Mouse (Mus musculus): Measurements from ENCODE around the gene Pitpnm2. TPM values are rescaled to one million over a fixed set of nuclear protein-coding genes. Genes with fewer than 3 reads are reported as not detected.
A peak's percentile ranks its signal among the peaks of the same experiment; 100 is the strongest.

Pitpnm2 gene
- total and polyA plus RNA-seq, 3 experiments = 41.6 to 207 (median 65.2) TPM

DNA sequence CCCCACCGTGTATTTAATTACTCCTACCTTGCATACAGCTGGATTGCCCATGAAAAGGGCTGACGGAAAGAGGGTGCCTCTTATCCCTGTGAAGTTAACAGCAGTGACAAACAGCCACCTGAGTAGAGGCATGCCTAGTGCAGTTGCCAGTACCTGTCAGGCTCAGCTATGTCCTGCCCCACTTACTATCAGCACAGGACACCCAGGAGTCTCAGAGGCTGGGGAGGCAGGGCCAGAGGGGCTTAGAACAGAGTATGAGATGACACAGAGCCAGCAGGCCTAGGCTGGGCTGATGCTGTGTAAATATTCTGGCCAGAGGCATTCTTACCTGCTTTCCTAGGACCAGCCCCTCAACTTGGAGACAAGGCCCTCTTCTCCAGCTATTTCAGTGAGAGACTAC lies 48.0 kb downstream of the Pitpnm2 start:
- DNase-seq = no peak

DNA sequence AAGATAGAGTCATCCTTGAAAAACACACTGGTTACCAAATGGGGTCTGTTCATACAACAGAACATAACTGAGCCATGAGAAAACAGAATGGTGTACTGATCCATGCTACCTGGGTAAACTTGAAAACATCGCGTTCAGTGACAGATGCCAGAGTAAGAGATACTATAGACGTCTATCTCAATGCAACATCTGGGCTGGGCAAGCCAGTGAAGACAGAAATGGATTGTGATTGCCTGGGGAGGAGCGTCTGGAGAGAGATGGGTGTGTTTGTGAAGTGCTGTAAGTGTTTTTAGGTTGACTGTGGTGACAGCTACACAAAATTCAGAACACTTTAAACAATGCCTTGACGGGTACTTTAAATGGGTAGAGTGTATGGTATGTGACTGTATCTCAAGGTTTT lies 48.7 kb downstream of the Pitpnm2 start:
- DNase-seq = no peak

DNA sequence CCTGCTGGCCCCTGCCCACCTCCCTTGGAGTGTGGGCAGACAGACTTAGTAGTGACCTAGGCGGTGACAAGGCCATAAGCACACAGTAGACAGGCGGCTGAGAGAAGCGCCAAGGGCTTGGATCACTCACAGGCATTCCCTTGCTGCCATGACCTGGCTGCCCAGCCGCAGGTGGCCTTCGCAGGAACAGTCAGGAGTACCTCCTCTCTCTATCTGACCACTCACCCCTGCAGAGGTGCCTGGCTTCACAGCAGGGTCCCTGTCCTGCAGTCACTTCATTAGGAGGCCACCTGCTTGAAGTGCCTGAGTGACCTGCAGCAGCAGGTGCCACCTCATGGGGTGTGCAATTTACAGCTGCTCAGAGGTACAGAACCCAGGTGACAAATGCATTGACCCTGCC lies 50.4 kb downstream of the Pitpnm2 start:
- peak; percentile 52 for DNase-seq

DNA sequence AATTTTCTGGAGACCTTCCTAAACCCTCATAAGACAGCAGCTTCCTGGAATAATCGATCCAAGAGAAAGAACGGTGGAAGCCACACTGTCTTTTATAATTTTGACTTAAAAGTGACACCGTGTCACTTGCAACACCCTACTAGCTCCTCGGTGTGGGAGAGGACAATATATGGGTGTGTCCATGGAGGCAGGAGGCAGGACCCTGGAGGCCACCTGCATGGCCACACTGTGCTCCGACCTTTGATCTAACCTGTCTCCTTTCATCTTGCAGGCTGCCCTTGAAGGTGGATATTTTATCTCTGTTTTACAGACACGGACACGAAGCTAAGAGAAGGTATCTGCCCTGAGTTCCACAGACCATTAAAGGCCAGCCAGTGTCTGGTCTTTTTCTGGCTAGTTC lies 51.1 kb downstream of the Pitpnm2 start:
- no peak for DNase-seq

DNA sequence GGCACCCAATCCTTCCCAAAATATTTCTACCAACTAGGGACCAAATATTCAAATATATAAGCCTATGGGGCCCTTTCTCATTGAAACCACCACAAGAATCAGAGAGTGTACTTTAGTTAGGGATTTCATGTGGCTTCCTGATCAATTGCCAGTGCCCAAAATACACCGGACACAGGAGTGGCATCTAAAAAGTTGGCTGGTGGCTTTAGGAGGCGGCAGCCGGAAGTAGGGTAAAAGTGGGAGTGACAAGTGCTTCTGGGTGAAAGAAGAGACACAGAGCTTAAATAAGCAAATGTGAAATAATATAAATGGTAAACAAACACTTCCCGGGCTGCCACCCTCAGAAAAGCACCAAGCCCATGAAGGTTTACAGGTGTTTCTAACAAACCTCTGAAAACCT lies 53.5 kb downstream of the Pitpnm2 start:
- DNase-seq = no peak

DNA sequence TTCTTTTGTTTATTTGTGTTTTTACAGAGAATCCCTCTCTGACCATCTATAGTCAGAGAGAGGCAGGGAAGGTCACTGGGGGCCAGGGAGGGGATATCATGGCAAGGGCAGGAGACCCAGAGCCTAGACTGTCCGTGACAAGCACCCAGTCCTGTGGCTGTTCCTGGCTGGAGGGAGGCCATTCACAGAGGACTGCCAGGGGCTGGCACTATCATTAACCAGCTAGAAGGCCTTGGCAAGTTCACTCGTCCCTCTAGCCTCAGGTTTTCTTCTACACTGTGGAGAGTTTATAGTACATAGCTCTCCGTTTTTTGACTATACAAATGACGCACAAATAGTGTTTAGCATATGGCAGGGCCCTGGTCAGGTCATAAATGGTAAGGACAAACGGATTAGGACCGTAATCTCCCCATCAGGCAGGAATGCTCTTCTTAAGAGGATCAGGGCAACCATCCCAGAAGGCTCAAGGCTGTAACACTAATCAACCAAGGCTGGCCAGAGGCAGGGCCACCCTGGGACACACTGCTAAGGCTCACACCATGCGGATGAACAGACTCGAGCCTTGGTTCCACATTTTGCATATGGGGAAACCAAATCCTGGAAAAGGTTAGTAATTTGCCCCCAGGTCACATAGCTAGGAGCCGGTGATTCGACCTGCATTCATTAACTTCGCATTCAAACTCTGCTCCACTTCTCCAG lies 55.0 kb downstream of the Pitpnm2 start:
- DNase-seq = peak; percentile 78

DNA sequence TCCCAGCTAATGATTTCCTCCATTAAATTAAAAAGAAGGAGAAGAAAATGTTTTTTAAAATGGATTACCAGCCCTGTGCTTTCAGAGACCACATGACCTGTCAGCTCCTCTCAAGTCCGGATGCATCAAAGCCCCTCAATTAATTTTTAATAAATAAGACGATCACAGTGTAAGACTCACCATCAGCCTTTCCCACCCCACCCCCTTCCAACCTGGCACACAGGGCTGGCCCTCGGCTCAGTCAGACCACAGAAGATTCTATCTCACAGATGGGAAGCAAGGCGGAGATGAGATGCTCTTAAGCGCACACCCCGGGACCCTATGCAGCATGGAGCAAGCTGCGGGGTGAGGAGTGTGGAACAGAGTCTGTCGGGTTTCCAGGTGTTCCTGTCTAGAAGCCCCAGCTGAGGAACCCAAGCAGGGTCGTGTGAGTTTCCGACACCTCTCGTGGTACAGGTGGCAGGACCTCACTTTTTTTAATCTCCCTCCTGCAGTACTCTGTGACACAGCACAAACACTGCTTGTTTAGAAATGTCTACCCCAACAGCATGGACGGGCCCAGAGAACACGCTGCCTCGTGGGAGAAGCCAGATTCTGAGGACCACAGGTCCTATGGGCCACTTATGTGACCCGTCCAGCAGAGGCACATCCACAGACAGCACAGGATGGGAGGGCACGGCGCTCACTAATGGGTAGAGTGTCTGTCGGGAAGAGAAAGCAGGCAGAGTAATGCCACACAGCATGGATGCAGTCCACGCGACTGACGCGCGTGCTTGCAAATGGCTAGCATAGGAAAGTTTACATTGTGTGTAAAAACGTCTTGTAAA lies 56.1 kb downstream of the Pitpnm2 start:
- DNase-seq = no peak

DNA sequence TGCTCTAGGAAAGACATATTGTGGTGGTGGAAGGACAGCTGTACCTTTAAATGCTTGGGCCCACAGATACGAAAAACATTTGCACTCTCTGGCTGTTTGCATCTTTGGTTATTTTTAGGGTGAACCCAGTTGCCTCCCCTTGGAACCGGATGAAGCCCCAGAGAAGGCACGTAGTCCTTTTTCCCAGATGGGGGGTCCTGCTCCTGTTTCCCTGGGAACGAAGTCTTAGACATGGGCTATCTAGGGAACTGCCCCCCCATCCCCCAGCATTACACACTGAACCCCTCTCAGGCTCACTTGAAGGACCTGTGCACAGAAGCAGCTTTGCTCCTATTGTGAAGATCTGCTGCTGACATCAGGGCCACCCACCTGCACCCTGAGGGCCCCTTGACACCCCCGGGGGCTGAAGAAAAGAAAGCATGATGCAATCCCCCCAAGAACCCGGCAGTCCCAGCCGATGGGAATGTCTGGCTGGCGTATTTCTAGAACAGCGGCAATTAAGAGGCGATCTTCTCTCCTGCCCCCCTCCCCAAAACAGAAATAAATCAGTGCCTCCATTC lies 56.8 kb downstream of the Pitpnm2 start:
- no peak for DNase-seq

DNA sequence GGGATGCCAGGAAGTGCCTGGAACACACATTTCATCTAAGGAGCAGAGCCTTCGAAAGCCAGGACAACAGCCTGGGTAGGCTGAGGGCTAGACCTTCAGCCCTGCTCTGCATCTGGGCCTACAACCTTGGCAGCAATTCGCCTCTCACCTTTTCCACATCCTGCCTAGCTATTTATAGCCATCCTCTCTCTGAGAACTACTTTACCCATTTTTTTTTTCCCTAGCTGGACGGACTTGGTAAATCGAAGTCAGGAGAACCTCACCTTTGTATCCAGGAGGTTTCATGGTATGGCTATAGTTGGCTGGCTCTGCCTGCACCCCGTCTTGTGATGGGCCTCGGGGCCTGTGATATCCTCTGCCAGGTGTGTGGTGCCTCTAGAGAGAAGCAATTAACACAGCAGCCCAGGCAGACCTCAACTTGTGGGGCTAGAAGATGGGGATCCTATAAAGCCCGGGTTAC lies 57.3 kb downstream of the Pitpnm2 start:
- no peak for DNase-seq

DNA sequence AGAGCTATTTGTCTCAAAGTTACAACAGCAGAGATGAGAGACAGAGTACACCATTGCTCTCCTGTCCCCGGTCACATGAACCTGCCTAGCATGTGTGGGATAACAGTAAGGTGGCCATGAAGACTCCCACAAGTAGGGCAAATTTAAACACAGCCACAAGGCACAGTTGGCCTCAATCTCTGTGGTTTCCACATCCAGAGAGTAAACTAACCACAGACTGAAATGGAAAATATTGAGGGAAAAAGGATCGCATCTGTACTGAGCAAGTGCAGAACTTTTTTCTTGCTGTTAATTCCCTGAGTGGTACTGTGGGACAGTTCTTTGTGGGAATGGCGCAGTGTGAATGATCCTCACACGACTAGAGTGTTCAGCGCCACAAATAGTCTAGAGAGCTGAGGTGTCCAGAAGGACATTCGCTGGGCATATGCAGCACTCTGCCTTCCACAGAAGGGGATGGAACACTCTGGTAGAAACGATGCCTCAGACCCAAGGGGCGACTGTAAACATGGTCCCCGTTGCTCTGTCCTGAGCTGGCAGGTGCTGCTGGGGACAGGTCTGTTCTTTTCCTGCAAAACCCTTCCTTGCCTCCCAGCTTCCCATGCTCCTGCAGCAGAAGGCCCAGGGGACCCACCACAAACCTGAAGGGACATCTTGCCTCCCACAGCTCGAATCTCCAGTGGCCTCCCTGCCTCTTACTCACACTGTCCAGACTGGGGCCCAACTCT lies 59.3 kb downstream of the Pitpnm2 start:
- no peak for DNase-seq

DNA sequence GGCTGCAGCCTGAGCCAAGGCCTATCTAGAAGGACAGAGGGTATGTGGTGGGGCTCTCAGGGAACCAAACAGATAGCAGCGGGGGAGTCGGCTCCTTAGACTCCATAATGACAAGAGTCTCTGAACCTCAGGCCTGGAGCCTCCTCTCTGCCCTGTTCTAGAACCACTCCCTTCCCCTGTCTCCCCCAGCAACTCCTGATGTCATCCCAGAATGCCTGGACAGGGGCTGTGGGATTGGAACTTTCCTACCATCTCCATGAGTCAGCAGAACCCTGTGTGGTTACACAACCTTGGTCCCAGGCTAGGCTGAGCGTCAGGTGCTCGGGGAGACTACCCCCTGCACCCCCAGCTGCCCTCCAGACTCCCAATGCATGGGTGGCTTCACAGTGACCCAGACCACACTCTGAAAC lies 60.0 kb downstream of the Pitpnm2 start:
- DNase-seq = peak; percentile 55

DNA sequence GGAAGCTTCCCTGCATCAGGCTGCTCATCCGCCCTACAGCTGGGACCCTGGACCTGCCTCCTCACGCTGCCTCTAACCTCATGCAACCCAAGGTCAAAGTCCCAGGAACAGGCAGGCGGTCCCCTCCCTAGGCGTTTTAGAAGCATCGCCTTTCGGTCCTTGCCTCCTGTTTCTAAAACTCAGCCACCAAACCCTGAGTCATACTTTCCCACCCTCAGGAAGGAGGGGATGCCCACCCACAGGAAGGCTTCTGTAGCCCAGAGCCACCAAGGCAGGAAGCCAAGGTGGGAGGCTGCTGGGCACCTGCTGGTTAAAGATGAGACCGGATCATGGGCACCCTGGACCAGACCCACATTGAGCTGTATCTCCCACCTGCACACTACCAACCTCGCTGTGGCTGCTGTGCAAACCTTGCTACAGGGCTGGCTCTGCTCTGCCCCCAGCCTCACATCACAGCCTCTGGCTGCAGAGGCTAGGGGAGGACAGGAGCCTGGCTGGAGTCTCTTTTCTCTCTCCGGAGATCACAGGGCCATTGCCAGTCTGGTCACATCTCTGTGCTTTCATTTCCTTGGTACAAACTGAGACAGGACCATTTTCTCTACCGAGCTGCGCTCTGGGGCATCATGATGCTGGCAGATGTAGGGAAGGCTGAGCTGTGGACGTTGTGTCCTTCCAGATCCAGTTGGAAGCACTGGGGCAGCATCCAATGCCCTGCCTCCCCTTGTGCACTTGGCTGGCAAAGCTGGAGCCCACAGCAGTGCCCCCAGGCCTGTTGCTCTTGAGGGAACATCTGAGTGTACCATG lies 61.9 kb downstream of the Pitpnm2 start:
- no peak for DNase-seq

DNA sequence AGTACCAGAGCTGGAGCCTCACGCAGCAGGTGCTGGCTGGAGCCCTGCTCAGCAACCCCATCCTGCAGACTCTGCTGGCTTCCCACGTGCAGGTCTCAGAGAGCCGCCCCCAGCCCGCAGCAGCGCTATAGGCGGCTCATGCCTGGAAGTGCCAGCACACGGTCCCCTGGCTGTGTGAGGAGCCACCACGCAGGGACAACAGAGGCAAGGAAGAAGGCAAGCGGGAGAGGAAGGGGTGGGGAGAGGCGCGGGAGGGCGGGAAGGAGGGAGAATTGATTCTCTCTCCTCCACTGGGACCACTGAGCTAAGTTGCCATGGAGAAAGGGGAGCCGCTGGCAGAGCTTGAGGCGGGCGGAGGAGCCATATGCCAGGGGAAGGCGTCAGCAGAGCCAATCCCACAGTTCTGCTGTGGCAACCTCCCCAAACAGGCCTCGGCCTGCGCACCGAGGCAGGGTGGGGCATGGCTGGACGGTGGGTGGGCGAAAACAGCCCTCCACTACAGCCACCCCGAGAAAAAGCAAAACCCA lies 62.5 kb downstream of the Pitpnm2 start:
- no peak for DNase-seq

DNA sequence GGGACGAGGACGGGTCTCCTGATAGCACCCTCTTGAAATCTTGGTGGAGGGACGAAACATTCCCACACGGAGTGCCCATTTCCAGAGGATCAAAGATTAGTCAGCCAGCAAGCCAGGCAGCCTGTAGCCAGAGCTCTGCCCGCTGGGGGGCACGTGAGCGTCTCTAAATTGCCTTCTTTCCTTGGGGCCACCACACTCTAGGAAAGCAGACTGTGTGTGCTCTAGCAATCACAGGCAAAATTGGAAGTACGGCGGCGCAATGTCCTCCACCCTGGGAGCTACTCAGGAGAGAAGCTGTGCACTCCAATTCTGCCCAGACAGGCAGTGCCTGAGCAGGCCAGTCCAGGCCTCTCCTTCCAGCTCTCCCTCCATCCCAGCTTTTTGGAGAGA lies 63.1 kb downstream of the Pitpnm2 start:
- no peak for DNase-seq

DNA sequence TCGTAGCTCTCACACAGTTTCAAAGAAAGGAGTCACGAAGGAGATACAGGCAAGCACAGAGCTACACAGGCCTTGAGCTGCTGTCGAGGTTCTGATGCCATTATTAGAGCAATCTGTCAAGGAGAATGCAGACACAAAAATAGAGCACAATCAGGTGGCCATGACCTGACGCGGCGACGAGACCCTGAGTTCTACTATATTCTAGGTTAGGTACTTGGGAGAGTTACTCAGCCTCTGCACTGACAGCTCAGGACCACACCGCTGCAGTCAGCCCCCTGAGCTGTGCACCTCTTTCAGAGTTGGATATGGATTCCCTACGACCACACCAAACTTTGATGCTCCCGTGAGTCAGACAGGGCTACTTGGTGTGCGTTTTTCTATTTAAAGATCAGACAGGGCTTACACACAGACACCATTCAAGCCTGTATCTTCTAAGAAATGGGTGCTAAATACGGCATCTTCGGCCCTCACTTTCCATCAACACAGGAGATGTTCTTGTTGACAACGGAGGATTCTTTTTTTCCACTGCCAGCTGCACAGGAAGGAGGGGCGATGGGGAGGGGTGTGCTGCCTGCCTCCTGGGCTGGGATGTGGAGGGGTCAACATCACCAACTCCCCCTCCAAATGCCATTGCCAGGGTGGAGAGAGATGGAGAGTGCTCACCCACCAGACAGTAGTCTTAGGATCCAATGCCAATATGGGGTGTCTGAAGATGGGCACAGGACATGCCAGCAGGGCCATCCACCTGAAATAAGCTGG lies 63.7 kb downstream of the Pitpnm2 start:
- DNase-seq = peak; percentile 77

DNA sequence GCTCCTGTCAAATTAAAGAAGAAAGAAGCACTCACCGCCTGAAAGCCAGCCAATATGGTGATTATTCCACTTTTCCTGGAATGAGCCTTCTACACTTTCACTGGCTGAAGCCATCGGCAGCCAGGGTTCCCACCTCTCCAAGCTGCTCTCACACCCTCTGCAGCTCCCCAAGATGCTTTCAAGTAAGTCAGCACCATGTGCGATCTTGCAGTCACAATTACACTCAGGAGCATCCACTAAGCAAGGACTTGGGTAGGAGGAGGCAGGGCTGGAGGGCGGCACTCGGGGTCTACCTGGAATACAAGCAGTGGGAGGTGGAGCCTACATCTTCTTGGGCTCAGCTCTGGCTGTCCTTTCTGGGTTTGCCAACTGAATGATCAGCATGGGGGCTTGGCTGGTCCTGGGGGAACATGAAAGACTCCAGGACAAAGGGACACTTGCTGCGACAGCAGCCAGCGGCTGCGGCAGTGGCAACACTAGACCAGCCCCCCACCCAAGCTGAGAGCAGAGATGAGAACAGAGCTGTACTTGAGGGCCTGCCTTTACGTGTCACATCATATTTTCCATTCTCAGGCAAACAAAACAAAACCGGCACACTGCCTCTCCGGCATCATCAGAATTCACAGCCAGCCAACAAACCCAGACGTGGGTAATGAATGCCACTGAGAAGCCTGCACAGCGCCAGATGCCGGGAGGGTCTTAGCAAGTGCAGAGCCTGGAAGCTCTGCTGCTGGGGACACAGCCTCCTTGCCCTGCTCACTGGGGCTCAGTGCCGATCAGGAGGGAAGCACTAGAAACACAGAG lies 64.5 kb downstream of the Pitpnm2 start:
- no peak for DNase-seq

DNA sequence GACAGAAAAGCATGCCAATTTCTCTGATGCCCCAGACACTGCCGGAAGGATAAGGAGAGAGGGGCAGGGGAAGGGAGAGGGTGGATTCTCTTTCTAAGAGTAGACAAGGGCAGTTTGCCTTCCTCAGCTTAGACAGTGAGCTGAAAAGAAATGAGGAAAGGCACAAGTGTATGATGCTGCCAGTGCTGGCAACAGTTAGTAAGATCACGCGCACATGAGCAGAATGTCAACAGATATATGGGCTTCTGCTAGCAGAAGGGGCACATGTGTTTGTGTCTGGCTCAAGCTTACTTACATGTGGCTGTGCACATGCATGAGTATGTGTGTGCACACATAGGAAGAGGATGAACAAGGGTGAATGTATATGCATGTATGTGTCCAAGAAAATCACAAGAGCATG lies 65.4 kb downstream of the Pitpnm2 start:
- no peak for DNase-seq

DNA sequence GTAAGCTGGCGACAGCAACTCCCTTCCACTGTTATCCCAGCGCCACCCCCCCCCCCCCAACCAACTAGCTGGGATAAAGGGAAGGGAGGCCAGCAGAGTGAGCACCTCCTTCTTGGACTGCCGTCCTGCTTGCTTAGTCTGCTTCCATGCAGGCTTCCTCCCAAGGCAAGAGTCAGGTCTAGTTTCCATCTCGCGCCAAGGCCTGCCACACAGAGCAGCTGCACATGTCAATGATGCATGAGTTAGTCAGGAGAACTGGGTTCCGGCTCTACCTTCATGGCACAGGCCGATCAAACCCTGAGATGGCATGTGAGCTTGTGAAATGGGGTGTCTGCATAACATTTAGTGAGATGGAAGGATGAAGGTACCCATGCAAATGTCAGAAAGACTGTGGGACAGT lies 66.9 kb downstream of the Pitpnm2 start:
- DNase-seq = no peak

DNA sequence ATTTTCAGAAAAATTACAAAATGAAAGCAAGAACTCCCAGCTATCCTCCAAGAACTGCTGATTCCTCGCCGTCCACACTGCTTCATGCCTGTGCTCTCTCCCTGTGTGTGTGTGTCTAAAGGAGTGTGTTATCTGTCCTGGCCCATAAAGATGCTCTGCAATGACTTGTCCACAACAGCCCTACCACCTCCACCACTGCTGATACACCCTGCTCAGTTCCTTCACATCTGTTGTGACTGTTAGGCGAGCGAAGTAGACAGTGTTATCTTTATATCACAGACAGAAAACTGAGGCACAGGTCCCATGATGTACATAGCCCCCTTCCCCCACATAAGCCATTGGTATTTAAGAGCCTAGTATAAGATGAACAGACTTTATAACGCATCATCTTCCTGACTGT lies 67.5 kb downstream of the Pitpnm2 start:
- DNase-seq = no peak

Measured in adrenal gland, adult 2 months (tissue).